Mouse (Mus musculus) left cerebral cortex, postnatal 10 days (tissue): ENCODE results near the gene Ush2a. TPM values are rescaled to one million over a fixed set of nuclear protein-coding genes. Genes with fewer than 3 reads are reported as not detected.

Experiments
- DNase-seq, 2 experiments: peaks; one replicate each; pipeline ENCODE4 v3.0.0; 2021 to 2022; ENCODE audit warnings: low spot score in 2 of 2, mixed read lengths in 1 of 2; ENCODE audit errors: extremely low spot score in 1 of 2
- intact Hi-C: fragments of 180-260 bp; cut with DNase I; formaldehyde crosslinking; loops from one replicate; pipeline ENCODE4 v1.15.1; 2025
- total RNA-seq, 2 experiments: library from RNA; stranded (reverse); gene quantifications; 2 replicates each; pipeline ENCODE4 v1.2.3; 2021

Ush2a gene
- total RNA-seq, 2 experiments from 2014 or later, result 0.13 to 0.32 TPM

GRCm38 (mm10) chr1:188363548-188363947 is 101.7 kb downstream of the Ush2a start:
- peak in 1 of 2 experiments; percentile 2 for DNase-seq
- intact Hi-C loops, result no loop called here

- intact Hi-C loops, result no loop called here
- no peak for DNase-seq
Measured at GRCm38 (mm10) chr1:188385180-188385579, 123.4 kb downstream of the Ush2a start.

- intact Hi-C loops, result no loop called here
Measured at GRCm38 (mm10) chr1:188385733-188386261, 124.0 kb downstream of the Ush2a start.

GRCm38 (mm10) chr1:188387321-188387720 is 125.5 kb downstream of the Ush2a start:
- DNase-seq, result no peak
- intact Hi-C loops, result no loop called here

More at GRCm38 (mm10) chr1:188385733-188386261, 124.0 kb downstream of the Ush2a start:
- no peak for DNase-seq

- no peak for DNase-seq
- intact Hi-C loops, result no loop called here
Measured at GRCm38 (mm10) chr1:188387820-188388471, 126.1 kb downstream of the Ush2a start.

GRCm38 (mm10) chr1:188390080-188390479 is 128.3 kb downstream of the Ush2a start:
- intact Hi-C loops, result no loop called here
- DNase-seq, result no peak

- no peak for DNase-seq
- intact Hi-C loops, result no loop called here
Measured at GRCm38 (mm10) chr1:188407176-188407575, 145.4 kb downstream of the Ush2a start.

GRCm38 (mm10) chr1:188407613-188408386 is 146.0 kb downstream of the Ush2a start:
- intact Hi-C loops, result no loop called here
- no peak for DNase-seq

- DNase-seq, result no peak
- intact Hi-C loops, result no loop called here
Measured at GRCm38 (mm10) chr1:188410547-188410946, 148.7 kb downstream of the Ush2a start.

GRCm38 (mm10) chr1:188420543-188420942 is 158.7 kb downstream of the Ush2a start:
- DNase-seq, result no peak
- intact Hi-C loops, result no loop called here

GRCm38 (mm10) chr1:188428172-188428571 is 166.3 kb downstream of the Ush2a start:
- no peak for DNase-seq
- intact Hi-C loops, result no loop called here

- intact Hi-C loops, result no loop called here
- no peak for DNase-seq
Measured at GRCm38 (mm10) chr1:188430689-188431088, 168.9 kb downstream of the Ush2a start.

- DNase-seq, result no peak
- intact Hi-C loops, result no loop called here
Measured at GRCm38 (mm10) chr1:188447964-188448363, 186.1 kb downstream of the Ush2a start.

- DNase-seq, result no peak
- intact Hi-C loops, result no loop called here
Measured at GRCm38 (mm10) chr1:188456466-188457175, 194.8 kb downstream of the Ush2a start.

GRCm38 (mm10) chr1:188457221-188458008 is 195.6 kb downstream of the Ush2a start:
- intact Hi-C loops, result no loop called here
- no peak for DNase-seq

GRCm38 (mm10) chr1:188461203-188461602 is 199.4 kb downstream of the Ush2a start:
- DNase-seq, result no peak

GRCm38 (mm10) chr1:188464653-188465052 is 202.8 kb downstream of the Ush2a start:
- intact Hi-C loops, result no loop called here

More at GRCm38 (mm10) chr1:188461203-188461602, 199.4 kb downstream of the Ush2a start:
- intact Hi-C loops, result no loop called here

GRCm38 (mm10) chr1:188468371-188468783 is 206.6 kb downstream of the Ush2a start:
- peak; percentile 13 to 22 for DNase-seq
- intact Hi-C loops, result no loop called here

More at GRCm38 (mm10) chr1:188464653-188465052, 202.8 kb downstream of the Ush2a start:
- DNase-seq, result no peak
